Mouse (Mus musculus): ENCODE measurements around the gene Adgrd1.

Adgrd1 gene

DNA sequence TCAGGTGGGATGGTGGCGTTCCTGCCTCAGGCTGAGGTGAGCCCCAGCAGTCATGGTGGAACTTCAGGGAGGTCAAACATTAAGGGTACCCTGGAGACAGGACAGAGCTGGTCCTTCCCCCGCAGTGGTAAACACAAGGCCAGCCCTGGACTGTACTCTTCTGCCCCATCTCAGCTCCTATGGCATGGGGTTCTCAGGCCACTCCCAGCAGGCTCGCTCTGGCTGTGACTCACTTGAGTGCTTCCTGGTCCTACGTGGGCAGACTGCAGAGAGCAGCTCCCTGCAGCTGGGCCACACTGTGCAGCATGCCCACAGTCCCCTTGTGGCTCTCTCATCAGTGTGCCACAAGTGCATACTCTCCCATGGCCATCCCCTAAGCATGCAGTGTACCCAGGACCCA, 112.3 kb downstream of the Adgrd1 start:
- DNase-seq, result no peak

GRCm38 (mm10) chr5:129211385-129212031, 115.0 kb downstream of the Adgrd1 start:
- no peak for DNase-seq

- DNase-seq, result no peak
Measured at GRCm38 (mm10) chr5:129214023-129214422, 117.5 kb downstream of the Adgrd1 start.

DNA sequence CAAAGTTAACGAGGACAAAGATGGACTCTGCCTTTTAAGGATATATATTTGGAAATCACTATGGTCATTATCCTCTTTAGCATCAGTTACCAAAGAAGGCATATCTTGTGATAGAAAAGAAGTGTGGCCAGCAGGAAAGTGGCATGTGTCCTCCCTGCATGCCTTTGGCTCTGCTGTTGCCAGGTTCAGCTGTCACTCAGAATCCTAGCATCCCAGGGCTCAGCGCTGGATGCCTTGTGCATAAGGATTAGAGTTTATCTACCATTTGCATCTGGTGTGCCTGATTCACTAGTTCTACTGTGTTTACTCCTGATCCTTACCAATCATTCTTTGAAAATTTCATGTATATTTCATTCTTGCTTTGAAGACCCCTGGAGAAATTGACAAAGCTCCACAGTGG, 119.5 kb downstream of the Adgrd1 start:
- no peak for DNase-seq

- DNase-seq, result peak; percentile 3 to 13
Measured at GRCm38 (mm10) chr5:129217481-129218221, 121.1 kb downstream of the Adgrd1 start.

- DNase-seq, result no peak
Measured at GRCm38 (mm10) chr5:129218222-129218505, 121.6 kb downstream of the Adgrd1 start.

DNA sequence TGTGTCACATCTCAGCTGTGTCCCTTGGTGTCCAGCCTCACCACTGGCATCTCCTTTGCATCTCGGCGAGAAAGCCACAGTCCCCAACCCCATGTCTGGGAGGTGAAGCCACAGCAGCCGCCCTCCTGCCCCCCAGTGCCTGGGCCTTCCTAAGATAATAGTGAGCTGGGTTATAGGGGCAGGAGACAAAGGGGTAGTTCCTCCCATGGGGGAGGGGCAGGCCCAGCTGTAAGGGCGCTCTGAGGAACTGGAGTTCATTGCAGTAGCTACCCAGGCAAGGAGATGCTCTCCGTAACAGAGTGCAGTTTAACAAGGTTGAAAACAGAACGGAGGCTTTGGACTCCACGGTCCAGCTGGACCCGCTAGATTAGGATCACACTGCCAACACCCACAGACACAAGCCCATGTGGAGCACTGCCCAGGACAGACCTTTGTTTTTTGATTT, 122.0 kb downstream of the Adgrd1 start:
- DNase-seq, result no peak

DNA sequence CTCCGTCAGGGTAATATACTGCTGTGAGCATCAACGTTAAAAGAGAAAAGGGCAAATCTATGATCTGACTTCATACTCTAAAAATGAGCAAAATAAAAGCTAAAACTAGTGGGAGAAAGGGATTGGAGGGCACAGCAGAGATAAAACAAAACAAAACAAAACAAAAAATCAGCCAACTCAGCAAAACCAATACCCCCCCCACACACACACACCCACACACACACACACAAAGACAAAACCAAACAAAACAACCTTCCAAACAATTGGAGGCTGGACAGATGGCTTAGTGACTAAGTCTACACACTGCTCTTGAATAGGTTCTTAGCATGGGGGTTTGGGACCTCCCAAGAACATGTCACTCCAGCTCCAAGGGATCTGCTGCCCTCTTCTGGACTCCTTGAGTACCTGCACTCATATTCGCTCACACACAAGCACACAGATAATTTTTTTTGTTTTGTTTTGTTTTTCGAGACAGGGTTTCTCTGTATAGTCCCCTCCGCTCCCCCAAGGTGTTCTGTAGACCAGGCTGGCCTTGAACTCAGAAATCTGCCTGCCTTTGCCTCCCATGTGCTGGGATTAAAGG, 122.7 kb downstream of the Adgrd1 start:
- no peak for DNase-seq

DNA sequence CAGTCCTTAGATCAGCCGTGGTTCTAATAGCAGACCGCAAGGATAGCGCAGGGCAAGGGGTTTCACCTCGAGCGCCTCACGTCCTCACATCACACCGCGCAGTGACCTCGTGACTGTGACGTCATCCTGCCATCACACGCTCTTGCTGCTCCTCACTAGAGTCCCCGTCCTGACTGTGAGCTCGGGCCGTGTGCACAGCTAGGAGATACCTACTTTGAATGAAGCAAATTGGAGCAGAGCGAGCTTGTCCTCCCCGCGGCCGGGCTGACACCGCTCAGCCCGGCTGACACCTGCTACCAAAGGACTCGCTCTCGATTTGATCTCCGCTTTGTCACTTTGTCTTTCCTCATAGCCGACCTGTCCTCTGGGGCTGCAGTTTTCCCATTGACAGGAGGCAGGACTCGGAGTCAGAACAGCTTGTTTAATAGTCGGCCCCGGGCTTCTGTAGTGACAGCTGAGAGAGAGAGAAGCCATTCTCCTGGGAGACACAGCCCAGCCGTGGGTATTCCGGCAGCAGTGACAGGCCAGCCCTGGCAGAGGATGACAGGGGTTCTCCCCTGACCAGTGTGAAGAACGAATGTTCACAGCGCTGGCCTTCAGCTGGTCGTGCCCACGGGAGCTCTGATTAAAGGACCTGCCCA, 129.4 kb downstream of the Adgrd1 start:
- no peak for DNase-seq

- DNase-seq, result no peak
Measured at GRCm38 (mm10) chr5:129228171-129228570, 131.6 kb downstream of the Adgrd1 start.

DNA sequence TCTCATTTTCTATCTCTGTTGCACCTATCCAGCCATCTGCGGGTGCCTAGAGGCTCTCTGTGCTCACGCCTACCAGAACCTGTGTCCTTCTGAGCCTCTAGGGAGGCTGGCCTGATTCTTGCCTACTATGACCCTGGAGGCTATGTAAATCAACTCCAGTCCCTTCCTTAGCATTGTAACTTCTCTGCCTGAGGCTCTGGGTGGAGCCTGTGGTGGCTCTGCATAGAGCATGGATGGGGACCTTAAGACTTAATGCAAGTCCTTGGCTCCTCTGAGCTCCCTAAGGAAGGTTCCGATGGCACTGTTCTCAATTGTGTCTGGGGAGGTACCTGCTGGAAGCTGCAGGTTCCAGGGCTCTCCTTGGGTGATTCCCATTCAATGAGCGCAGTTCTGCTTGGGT, 136.8 kb downstream of the Adgrd1 start:
- no peak for DNase-seq

GRCm38 (mm10) chr5:129233881-129234432, 137.4 kb downstream of the Adgrd1 start:
- no peak for DNase-seq

DNA sequence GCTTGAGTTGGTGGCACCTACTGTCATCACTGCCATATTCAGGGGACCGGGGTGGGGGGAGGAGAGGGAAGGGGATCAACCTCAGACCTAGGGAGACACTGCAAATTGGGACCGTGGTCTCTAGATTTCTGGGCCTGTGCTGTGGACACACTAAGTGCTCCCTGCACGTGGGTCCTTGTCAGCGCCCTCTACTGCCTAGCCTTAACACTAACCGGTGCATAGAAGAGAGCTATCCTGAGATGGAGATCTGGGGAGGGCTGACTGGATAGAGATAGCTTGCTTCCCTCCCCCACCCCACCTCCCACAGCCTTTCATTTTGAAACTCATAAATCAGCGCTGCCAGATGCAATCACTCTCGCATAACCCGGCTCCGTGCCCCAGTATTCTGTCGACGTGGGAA, 139.8 kb downstream of the Adgrd1 start:
- DNase-seq, result no peak

GRCm38 (mm10) chr5:129241865-129242264, 145.3 kb downstream of the Adgrd1 start:
- no peak for DNase-seq

- DNase-seq, result no peak
Measured at GRCm38 (mm10) chr5:129242265-129242664, 145.7 kb downstream of the Adgrd1 start.

- no peak for DNase-seq
Measured at GRCm38 (mm10) chr5:129243120-129243519, 146.6 kb downstream of the Adgrd1 start.

DNA sequence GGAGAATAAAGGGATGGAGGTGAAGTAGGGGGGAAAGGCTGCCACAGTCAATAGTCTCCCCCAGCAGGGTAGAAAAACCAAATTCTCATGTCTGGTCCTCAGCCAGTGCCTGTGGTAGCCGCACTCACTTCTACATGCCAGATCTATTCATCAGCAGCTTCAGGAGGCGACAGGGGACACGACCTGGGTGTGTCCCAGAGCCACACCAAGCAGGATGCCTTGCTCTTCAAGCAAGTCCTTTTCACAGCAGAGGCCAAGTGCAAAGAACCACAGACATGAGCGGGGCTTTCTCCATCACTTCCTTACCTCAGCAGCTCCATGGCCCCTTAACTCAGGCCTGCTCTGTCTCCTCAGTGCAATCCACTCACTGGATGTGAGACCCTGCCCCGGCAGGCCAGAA, 147.8 kb downstream of the Adgrd1 start:
- no peak for DNase-seq

DNA sequence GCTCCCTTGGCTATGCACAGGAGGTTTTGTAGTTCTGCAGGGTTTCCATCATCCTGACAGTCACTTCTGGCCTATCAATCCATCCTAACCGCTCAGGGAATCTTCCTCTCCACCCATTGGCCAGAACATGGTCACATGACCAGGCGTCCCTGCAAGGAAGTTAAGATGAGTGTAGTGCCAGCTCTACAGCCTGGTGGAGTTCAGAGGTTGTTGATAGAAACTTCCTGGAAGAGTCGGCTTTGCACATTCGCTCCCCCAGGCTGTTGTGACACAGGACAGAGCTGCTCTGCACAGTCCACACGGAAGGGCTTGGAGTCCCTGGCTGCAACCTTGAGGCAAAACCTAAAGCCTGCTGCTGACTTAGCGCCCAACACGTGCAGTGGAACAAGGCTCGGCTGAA, 152.5 kb downstream of the Adgrd1 start:
- DNase-seq, result no peak

Measured in thymus, postnatal 36 days (tissue).